ENCODE assay signal across 17 mouse cellular contexts in genomic region chr11:38034526-38035286, GRCm38 (mm10).
"Had no signal": no experiment of that assay in that cellular context is flagged by ENCODE, and none has a peak within 500 bp of the region (broad histone marks: within the 10 kb centered on the region; RNA-seq: fewer than 3 reads in every experiment).

No protein-coding gene starts in this region.

- DNase-seq: lung, adult 18-20 months; lung, postnatal 10 days; lung, postnatal 4 days; right cerebral cortex, postnatal 14 days; thymus, adult 2 months; thymus, postnatal 25 days; thymus, postnatal 4 days had no signal

- H3K4me2 ChIP-seq: lung, embryonic 15.5 days; midbrain, embryonic 11.5 days; midbrain, embryonic 13.5 days; neural tube, embryonic 13.5 days; neural tube, embryonic 15.5 days; stomach, embryonic 15.5 days had no signal

- ATAC-seq: midbrain, embryonic 13.5 days; midbrain, embryonic 16.5 days had no signal

- H3K9me3 ChIP-seq: lung, embryonic 15.5 days; midbrain, embryonic 13.5 days; neural tube, embryonic 13.5 days; neural tube, embryonic 15.5 days; stomach, embryonic 15.5 days had no signal

- H3K4me3 ChIP-seq: lung, embryonic 15.5 days; midbrain, embryonic 13.5 days; myocyte; neural tube, embryonic 13.5 days; neural tube, embryonic 15.5 days; stomach, embryonic 15.5 days had no signal

- H3K9ac ChIP-seq: liver, embryonic 14.5 days; lung, embryonic 15.5 days; midbrain, embryonic 13.5 days; neural tube, embryonic 13.5 days; neural tube, embryonic 15.5 days; stomach, embryonic 15.5 days had no signal

- H3K4me1 ChIP-seq: lung, embryonic 15.5 days; midbrain, embryonic 13.5 days; neural tube, embryonic 13.5 days; neural tube, embryonic 15.5 days; stomach, embryonic 15.5 days had no signal

- H3K36me3 ChIP-seq: lung, embryonic 15.5 days; midbrain, embryonic 13.5 days; neural tube, embryonic 13.5 days; neural tube, embryonic 15.5 days; stomach, embryonic 15.5 days had no signal

- H3K27ac ChIP-seq: liver, embryonic 14.5 days; lung, embryonic 15.5 days; midbrain, embryonic 13.5 days; neural tube, embryonic 13.5 days; neural tube, embryonic 15.5 days; stomach, embryonic 15.5 days; stomach, postnatal 0 days had no signal

- H3K27me3 ChIP-seq: lung, embryonic 15.5 days; midbrain, embryonic 13.5 days; neural tube, embryonic 13.5 days; neural tube, embryonic 15.5 days; stomach, embryonic 15.5 days had no signal
